Mouse (Mus musculus): ENCODE results near the gene Mycl. TPM values are rescaled to one million over a fixed set of nuclear protein-coding genes. Genes with fewer than 3 reads are reported as not detected.
"Not testable (repeated sequence)": the region's sequence is repeated elsewhere in the genome, so short reads cannot be mapped to it uniquely, and the experiment has no call there.

The Mycl gene
- total and polyA plus RNA-seq, 2 experiments from 2014 or later = 65.9 to 106 TPM

DNA sequence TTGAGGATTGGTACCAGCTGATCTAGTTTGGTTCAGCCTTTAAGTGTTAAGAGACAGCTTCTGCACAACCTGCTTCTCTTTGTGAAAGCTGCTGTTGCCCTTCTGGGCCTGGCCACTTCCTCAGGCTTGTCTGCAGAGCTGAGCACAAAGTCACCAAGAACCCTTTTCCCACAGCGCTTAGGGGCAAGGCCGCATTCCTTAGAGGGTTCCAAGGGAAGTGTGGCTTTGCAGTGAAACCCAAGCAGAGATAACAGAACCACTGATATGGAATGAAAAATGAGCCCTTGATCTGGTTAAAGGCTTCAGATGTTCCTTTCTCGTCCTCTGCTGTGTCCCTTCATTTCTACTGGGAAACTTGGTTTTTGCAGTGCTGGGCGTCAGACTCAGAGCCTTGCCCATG, 8.0 kb upstream of the Mycl start:
- Histone ChIP-seq H3K27me3 (ENCODE audit: insufficient read depth, low read length) (peaks cover 5% of the 10 kb centered on the region), H3K4me1 (ENCODE audit: insufficient read depth) (no peaks in the 10 kb centered on the region), H3K4me3 (ENCODE audit: low read depth, low read length) (no peak overlapping the region), H3K9me3 (ENCODE audit: low read length) (no peaks in the 10 kb centered on the region), H3K4me2 (ENCODE audit: low read depth) (no peak overlapping the region), H3K36me3 (ENCODE audit: insufficient read depth) (no peaks in the 10 kb centered on the region), H3K9ac (no peak overlapping the region), H3K27ac (ENCODE audit: low read depth, low read length) (no peak overlapping the region)
- WGBS = 91% methylated on average over 4 of the region's 4 CpGs
- ATAC-seq (no peak), DNase-seq (no peak)
- TF ChIP-seq CTCF (IDR thresholded peaks at IDR 0.05; ENCODE audit: low read depth) = no peak

DNA sequence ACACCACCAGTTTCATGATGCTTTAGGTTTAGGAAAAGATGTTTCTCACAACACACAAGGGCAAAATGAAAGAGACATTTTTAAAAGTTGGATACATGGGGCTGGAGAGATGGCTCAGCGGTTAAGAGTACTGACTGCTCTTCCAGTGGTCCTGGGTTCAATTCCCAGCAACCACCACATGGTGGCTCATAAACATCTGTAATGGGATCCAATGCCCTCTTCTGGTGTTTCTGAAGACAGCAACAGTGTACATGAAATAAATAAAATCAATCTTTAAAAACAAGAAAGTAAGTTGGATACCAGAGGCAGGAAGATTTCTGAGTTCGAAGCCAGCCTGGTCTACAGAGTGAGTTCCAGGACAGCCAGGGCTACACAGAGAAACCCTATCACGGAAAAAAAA, 7.4 kb upstream of the Mycl start:
- H3K27me3 ChIP-seq (ENCODE audit: insufficient read depth, low read length); ATAC-seq; H3K4me1 ChIP-seq (ENCODE audit: insufficient read depth); H3K9ac ChIP-seq; H3K9me3 ChIP-seq (ENCODE audit: low read length); DNase-seq; H3K36me3 ChIP-seq (ENCODE audit: insufficient read depth); H3K4me2 ChIP-seq (ENCODE audit: low read depth); H3K27ac ChIP-seq (ENCODE audit: low read depth, low read length); H3K4me3 ChIP-seq (ENCODE audit: low read depth, low read length): not testable (repeated sequence)
- TF ChIP-seq CTCF (IDR thresholded peaks at IDR 0.05; ENCODE audit: low read depth) = peak; percentile 67
- 59% methylated on average over 3 of the region's 3 CpGs for WGBS

DNA sequence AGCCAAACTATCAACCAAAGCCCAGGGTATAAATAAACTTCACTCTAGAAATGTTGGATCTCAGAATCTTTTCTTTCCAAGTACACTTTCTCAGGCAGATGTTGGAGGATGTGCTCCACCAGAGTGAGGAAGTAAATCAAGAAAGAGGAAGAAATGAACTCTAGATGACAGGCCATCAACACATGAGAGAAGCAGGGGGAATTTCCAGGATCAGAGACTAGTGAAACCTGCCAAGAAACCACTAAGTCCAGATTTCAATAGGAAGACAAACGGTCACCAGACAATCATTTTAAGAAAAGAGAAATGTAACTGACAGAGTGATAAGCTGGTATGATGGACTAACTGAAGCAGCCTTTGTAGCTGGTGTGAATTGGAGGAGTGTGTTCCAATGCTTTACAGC, 4.3 kb upstream of the Mycl start:
- Histone ChIP-seq H3K4me3 (ENCODE audit: low read depth, low read length) (no peak overlapping the region), H3K36me3 (ENCODE audit: insufficient read depth) (no peaks in the 10 kb centered on the region), H3K27me3 (ENCODE audit: insufficient read depth, low read length) (no peaks in the 10 kb centered on the region), H3K27ac (ENCODE audit: low read depth, low read length) (no peak overlapping the region), H3K4me2 (ENCODE audit: low read depth) (no peak overlapping the region), H3K4me1 (ENCODE audit: insufficient read depth) (0 out of 2 replicates have a peak, but pooled peaks cover 8% of the 10 kb centered on the region), H3K9me3 (ENCODE audit: low read length) (no peaks in the 10 kb centered on the region), H3K9ac (no peak overlapping the region)
- 84% methylated on average over 1 of the region's 1 CpGs for WGBS
- ATAC-seq (no peak), DNase-seq (no peak)
- TF ChIP-seq CTCF (IDR thresholded peaks at IDR 0.05; ENCODE audit: low read depth) = no peak

GRCm38 (mm10) chr4:122992276-122992675, 3.2 kb upstream of the Mycl start:
- Histone ChIP-seq H3K4me3 (ENCODE audit: low read depth, low read length) (no peak overlapping the region), H3K9me3 (ENCODE audit: low read length) (no peaks in the 10 kb centered on the region), H3K4me2 (ENCODE audit: low read depth) (no peak overlapping the region), H3K36me3 (ENCODE audit: insufficient read depth) (no peaks in the 10 kb centered on the region), H3K27me3 (ENCODE audit: insufficient read depth, low read length) (no peaks in the 10 kb centered on the region), H3K27ac (ENCODE audit: low read depth, low read length) (no peak overlapping the region), H3K9ac (no peak overlapping the region), H3K4me1 (ENCODE audit: insufficient read depth) (0 out of 2 replicates have a peak, but pooled peaks cover 8% of the 10 kb centered on the region)
- ATAC-seq (no peak), DNase-seq (no peak)
- no peak for TF ChIP-seq CTCF (IDR thresholded peaks at IDR 0.05; ENCODE audit: low read depth)
- WGBS = 71% methylated on average over 3 of the region's 3 CpGs

DNA sequence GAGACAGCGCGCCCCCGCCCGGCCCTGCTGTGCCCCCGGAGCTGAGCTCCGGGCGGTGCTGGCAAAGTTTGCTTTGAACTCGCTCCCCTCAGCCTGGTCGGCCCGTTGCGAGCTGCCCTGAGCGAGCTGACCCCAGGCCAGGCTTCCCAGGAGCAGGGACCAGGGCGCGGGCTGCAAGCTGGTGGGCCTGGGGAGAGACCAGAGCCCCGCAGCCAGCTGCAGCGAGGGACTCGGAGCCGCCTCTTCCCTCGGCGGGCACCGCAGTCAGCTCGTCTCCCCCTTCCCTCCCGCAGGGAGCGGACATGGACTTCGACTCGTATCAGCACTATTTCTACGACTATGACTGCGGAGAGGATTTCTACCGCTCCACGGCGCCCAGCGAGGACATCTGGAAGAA, 767 bp downstream of the Mycl start:
- Histone ChIP-seq H3K4me3 (ENCODE audit: low read depth, low read length) (peak overlapping the region; percentile 90), H3K4me2 (ENCODE audit: low read depth) (peak overlapping the region; percentile 69), H3K27ac (ENCODE audit: low read depth, low read length) (peak overlapping the region; percentile 94), H3K27me3 (ENCODE audit: insufficient read depth, low read length) (no peaks in the 10 kb centered on the region), H3K9me3 (ENCODE audit: low read length) (no peaks in the 10 kb centered on the region), H3K36me3 (ENCODE audit: insufficient read depth) (peaks cover 8% of the 10 kb centered on the region; the same call in 1 of the 2 replicates), H3K9ac (peak overlapping the region; percentile 87), H3K4me1 (ENCODE audit: insufficient read depth) (peaks cover 22% of the 10 kb centered on the region)
- under 1% methylated on average over 32 of the region's 32 CpGs for WGBS
- DNase-seq (no peak), ATAC-seq (peak; percentile 7)
- no peak for TF ChIP-seq CTCF (IDR thresholded peaks at IDR 0.05; ENCODE audit: low read depth)

- DNase-seq (peak; percentile 71), ATAC-seq (peak; percentile 21)
- no peaks in the 10 kb centered on the region for H3K27me3 ChIP-seq (ENCODE audit: insufficient read depth, low read length)
- H3K4me1 ChIP-seq (ENCODE audit: insufficient read depth) = peaks cover 22% of the 10 kb centered on the region
- peak overlapping the region; percentile 87 for H3K9ac ChIP-seq
- peak; percentile 45 for TF ChIP-seq CTCF (IDR thresholded peaks at IDR 0.05; ENCODE audit: low read depth)
- H3K36me3 ChIP-seq (ENCODE audit: insufficient read depth) = peaks cover 13% of the 10 kb centered on the region
- H3K27ac ChIP-seq (ENCODE audit: low read depth, low read length) = peak overlapping the region; percentile 94
- H3K9me3 ChIP-seq (ENCODE audit: low read length) = no peaks in the 10 kb centered on the region
- H3K4me3 ChIP-seq (ENCODE audit: low read depth, low read length) = peak overlapping the region; percentile 90
- under 1% methylated on average over 47 of the region's 47 CpGs for WGBS
- H3K4me2 ChIP-seq (ENCODE audit: low read depth) = peak overlapping the region; percentile 69
These were observed 1.3 kb downstream of the Mycl start for GRCm38 (mm10) chr4:122996618-122997381.

DNA sequence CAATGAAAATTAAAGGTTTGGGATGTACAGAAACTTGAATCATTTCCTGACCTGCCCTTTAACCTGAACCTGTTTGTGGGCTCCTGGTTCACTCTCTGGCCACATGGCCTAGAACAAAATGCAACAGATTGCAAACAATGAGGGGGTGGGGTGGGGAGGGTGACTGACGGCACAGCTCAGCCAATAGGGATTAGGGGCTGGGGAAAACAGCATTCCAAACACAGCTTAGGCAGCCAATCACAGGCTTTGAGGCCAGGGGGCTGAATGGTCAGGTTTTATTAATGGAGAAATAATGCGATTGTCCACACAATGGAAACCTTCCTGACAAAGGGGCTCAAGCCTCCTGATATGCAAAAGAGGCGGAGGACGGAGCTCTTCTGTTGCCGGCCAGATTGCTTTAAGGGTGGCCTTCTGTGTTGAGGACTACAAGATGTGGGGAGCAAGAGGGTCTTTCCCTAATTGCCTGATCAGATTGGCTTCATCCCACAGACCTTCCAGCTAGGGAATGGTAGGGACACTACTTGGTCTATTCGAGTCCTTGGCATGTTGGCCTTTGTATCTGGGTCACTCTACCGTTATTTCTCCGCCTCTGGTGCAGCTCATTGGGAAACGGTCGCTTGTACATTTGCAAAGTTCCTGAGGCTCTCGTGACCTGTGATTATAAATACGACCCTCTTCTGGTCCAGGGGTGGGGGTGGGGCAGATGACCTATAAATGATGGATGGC, 3.2 kb downstream of the Mycl start:
- no peak for TF ChIP-seq CTCF (IDR thresholded peaks at IDR 0.05; ENCODE audit: low read depth)
- H3K4me3 ChIP-seq (ENCODE audit: low read depth, low read length) = peak overlapping the region; percentile 90
- peaks cover 16% of the 10 kb centered on the region for H3K36me3 ChIP-seq (ENCODE audit: insufficient read depth)
- peaks cover 22% of the 10 kb centered on the region for H3K4me1 ChIP-seq (ENCODE audit: insufficient read depth)
- H3K27ac ChIP-seq (ENCODE audit: low read depth, low read length) = peak overlapping the region; percentile 54
- H3K4me2 ChIP-seq (ENCODE audit: low read depth) = peak overlapping the region; percentile 69
- WGBS = 4% methylated on average over 12 of the region's 12 CpGs
- no peaks in the 10 kb centered on the region for H3K27me3 ChIP-seq (ENCODE audit: insufficient read depth, low read length)
- peak; percentile 87 for DNase-seq
- ATAC-seq = peak; percentile 62
- no peaks in the 10 kb centered on the region for H3K9me3 ChIP-seq (ENCODE audit: low read length)
- H3K9ac ChIP-seq = peak overlapping the region; percentile 49
